Mouse (Mus musculus) testis, adult 2 months (tissue): Measurements from ENCODE around the gene Inafm1.

Source experiments
- CTCF ChIP-seq: fragments of 200-500 bp; IDR thresholded peaks from 2 replicates; pipeline ENCODE4 v1.5.1; 2012; ENCODE audit warnings: low read depth, mild to moderate bottlenecking, inconsistent platforms, low read length, moderate library complexity; ENCODE audit not compliant: control insufficient read depth, insufficient read depth, insufficient replicate concordance
- POLR2A ChIP-seq: fragments of 200-500 bp; IDR thresholded peaks from 2 replicates; pipeline ENCODE4 v1.6.1; 2012; ENCODE audit warnings: low read depth, mild to moderate bottlenecking, inconsistent platforms, low read length, moderate library complexity; ENCODE audit not compliant: control insufficient read depth

- TF ChIP-seq POLR2A (no peak), CTCF (no peak)
These were observed 20.9 kb upstream of the Inafm1 start for GRCm38 (mm10) chr7:16294346-16294745.
